Mouse (Mus musculus): ENCODE results near the gene Cntf.

Gene Cntf

GRCm38 (mm10) chr19:12765308-12765707, at the start of gene Cntf:
Cntf (minus strand) TSS chr19:12765632.
- in situ Hi-C loops (cut with MboI; ENCODE audit: low sequenced_read_pairs), result loop anchor here (10.0 kb wide), 1 partner anchor 59 kb away; no protein-coding TSS in a partner anchor

- in situ Hi-C loops (cut with MboI; ENCODE audit: low sequenced_read_pairs), result loop anchor here (10.0 kb wide), 1 partner anchor 299 kb away; no protein-coding TSS in a partner anchor
Measured at GRCm38 (mm10) chr19:12813883-12814282, 48.5 kb upstream of the Cntf start.

- in situ Hi-C loops (cut with MboI; ENCODE audit: low sequenced_read_pairs), result loop anchor here (10.0 kb wide), 1 partner anchor 298 kb away; no protein-coding TSS in a partner anchor
Measured at GRCm38 (mm10) chr19:12812644-12813364, 47.4 kb upstream of the Cntf start.

GRCm38 (mm10) chr19:12806214-12806613, 40.8 kb upstream of the Cntf start:
- in situ Hi-C loops (cut with MboI; ENCODE audit: low sequenced_read_pairs), result loop anchor here (10.0 kb wide), 1 partner anchor 211 kb away; the partner anchor contains the start of gene Gm4952

- in situ Hi-C loops (cut with MboI; ENCODE audit: low sequenced_read_pairs), result loop anchor here (10.0 kb wide), 1 partner anchor 211 kb away; the partner anchor contains the start of gene Gm4952
Measured at GRCm38 (mm10) chr19:12805730-12806129, 40.3 kb upstream of the Cntf start.

- in situ Hi-C loops (cut with MboI; ENCODE audit: low sequenced_read_pairs), result loop anchor here (10.0 kb wide), 1 partner anchor 209 kb away; the partner anchor contains the start of gene Gm4952
Measured at GRCm38 (mm10) chr19:12804237-12804636, 38.8 kb upstream of the Cntf start.

GRCm38 (mm10) chr19:12802830-12803229, 37.4 kb upstream of the Cntf start:
- in situ Hi-C loops (cut with MboI; ENCODE audit: low sequenced_read_pairs), result loop anchor here (10.0 kb wide), 1 partner anchor 208 kb away; the partner anchor contains the start of gene Gm4952

GRCm38 (mm10) chr19:12801046-12801445, 35.6 kb upstream of the Cntf start:
- in situ Hi-C loops (cut with MboI; ENCODE audit: low sequenced_read_pairs), result loop anchor here (10.0 kb wide), 1 partner anchor 206 kb away; the partner anchor contains the start of gene Gm4952

GRCm38 (mm10) chr19:12800621-12801020, 35.2 kb upstream of the Cntf start:
- in situ Hi-C loops (cut with MboI; ENCODE audit: low sequenced_read_pairs), result loop anchor here (10.0 kb wide), 1 partner anchor 206 kb away; the partner anchor contains the start of gene Gm4952

- in situ Hi-C loops (cut with MboI; ENCODE audit: low sequenced_read_pairs), result no loop called here
Measured at GRCm38 (mm10) chr19:12799081-12799480, 33.6 kb upstream of the Cntf start.

- in situ Hi-C loops (cut with MboI; ENCODE audit: low sequenced_read_pairs), result no loop called here
Measured at GRCm38 (mm10) chr19:12798404-12798803, 33.0 kb upstream of the Cntf start.

- in situ Hi-C loops (cut with MboI; ENCODE audit: low sequenced_read_pairs), result no loop called here
Measured at GRCm38 (mm10) chr19:12797071-12797470, 31.6 kb upstream of the Cntf start.

- in situ Hi-C loops (cut with MboI; ENCODE audit: low sequenced_read_pairs), result no loop called here
Measured at GRCm38 (mm10) chr19:12796328-12796931, 31.0 kb upstream of the Cntf start.

GRCm38 (mm10) chr19:12795511-12796327, 30.3 kb upstream of the Cntf start, which contains the start of the genes Zfp91 and Lpxn:
Zfp91 (minus strand) TSS chr19:12796126.
Lpxn (plus strand) TSS chr19:12796193.
- in situ Hi-C loops (cut with MboI; ENCODE audit: low sequenced_read_pairs), result no loop called here

- in situ Hi-C loops (cut with MboI; ENCODE audit: low sequenced_read_pairs), result no loop called here
Measured at GRCm38 (mm10) chr19:12795110-12795509, 29.7 kb upstream of the Cntf start.

- in situ Hi-C loops (cut with MboI; ENCODE audit: low sequenced_read_pairs), result no loop called here
Measured at GRCm38 (mm10) chr19:12794056-12795044, 28.9 kb upstream of the Cntf start.

GRCm38 (mm10) chr19:12792374-12792773, 26.9 kb upstream of the Cntf start:
- in situ Hi-C loops (cut with MboI; ENCODE audit: low sequenced_read_pairs), result no loop called here

GRCm38 (mm10) chr19:12787721-12788120, 22.3 kb upstream of the Cntf start:
- in situ Hi-C loops (cut with MboI; ENCODE audit: low sequenced_read_pairs), result no loop called here

GRCm38 (mm10) chr19:12786803-12787395, 21.5 kb upstream of the Cntf start:
- in situ Hi-C loops (cut with MboI; ENCODE audit: low sequenced_read_pairs), result no loop called here

All from CH12F3 (cell line).